Mouse (Mus musculus): Measurements from ENCODE around the gene Sppl2b.
"Not testable (repeated sequence)": the region's sequence is repeated elsewhere in the genome, so short reads cannot be mapped to it uniquely, and the experiment has no call there.

GRCm38 (mm10) chr10:80816303-80816702 lies 38.8 kb upstream of the Sppl2b start:
- TF ChIP-seq CTCF (IDR thresholded peaks at IDR 0.05; ENCODE audit: low read depth, low read length); POLR2A (IDR thresholded peaks at IDR 0.05; ENCODE audit: extremely low read depth, insufficient read depth, low read length): not testable (repeated sequence)
